Mouse (Mus musculus) hindbrain, postnatal 0 days (tissue): ENCODE results near the gene Foxp1. TPM values are rescaled to one million over a fixed set of nuclear protein-coding genes. Genes with fewer than 3 reads are reported as not detected.

Experiments used
- ATAC-seq: fragments of 200-750 bp; cut with Nextera tagmentation; 2 replicates; pipeline ENCODE4 v1.8.0; 2017; ENCODE audit warnings: mild to moderate bottlenecking, moderate TSS enrichment, moderate library complexity
- DNase-seq: peaks from one replicate; pipeline ENCODE4 v3.0.0-alpha.2; 2015; ENCODE audit warnings: low spot score
- H3K27ac ChIP-seq: fragments of 300-500 bp; sonication (generic); 2 replicates; pipeline ENCODE4 v1.5.1; 2014; ENCODE audit warnings: mild to moderate bottlenecking
- H3K27me3 ChIP-seq: fragments of 300-500 bp; sonication (generic); 2 replicates; pipeline ENCODE4 v1.6.1; 2014; ENCODE audit warnings: low read length, mixed read lengths; ENCODE audit not compliant: insufficient read depth
- H3K36me3 ChIP-seq: fragments of 300-500 bp; sonication (generic); 2 replicates; pipeline ENCODE4 v1.6.1; 2014; ENCODE audit warnings: low read length, mixed read lengths; ENCODE audit not compliant: insufficient read depth
- H3K4me1 ChIP-seq: fragments of 300-500 bp; sonication (generic); 2 replicates; pipeline ENCODE4 v1.6.1; 2014; ENCODE audit warnings: antibody characterized with exemption, low read length, mixed read lengths; ENCODE audit not compliant: insufficient read depth
- H3K4me2 ChIP-seq: fragments of 300-500 bp; sonication (generic); 2 replicates; pipeline ENCODE4 v1.6.1; 2014; ENCODE audit warnings: low read depth, mild to moderate bottlenecking, low read length, moderate library complexity, mixed read lengths
- H3K4me3 ChIP-seq: fragments of 300-500 bp; sonication (generic); 2 replicates; pipeline ENCODE4 v1.5.1; 2014; ENCODE audit warnings: low read length
- H3K9ac ChIP-seq: fragments of 300-500 bp; sonication (generic); replicated peaks from 2 replicates; pipeline ENCODE4 v1.6.1; 2014; ENCODE audit warnings: mild to moderate bottlenecking, low read length, moderate library complexity, mixed read lengths
- H3K9me3 ChIP-seq: fragments of 300-500 bp; sonication (generic); 2 replicates; pipeline ENCODE4 v1.6.1; 2016; ENCODE audit warnings: low read length, mixed read lengths
- CTCF ChIP-seq: IDR thresholded peaks from 2 replicates; pipeline ENCODE4 v1.5.1; 2016; ENCODE audit warnings: antibody characterized with exemption, control low read depth, low read depth
- WGBS: fragments of 180-500 bp; shearing (Covaris S2); extraction: QIAGEN DNeasy Blood & Tissue Kit; methylation state at CpG from one replicate; pipeline ENCODE4 v1.1.7; 2014; 5-methylcytosine and 5-hydroxymethylcytosine counted together
- polyA plus RNA-seq: library from polyadenylated mRNA; unstranded; fragments of >200 nt; fragmentation: Nextera tagmentation; extraction: Ambion mirVana; gene quantifications from 2 replicates; pipeline ENCODE4 v1.2.1, GENCODE M21; 2015
- total RNA-seq: library from RNA; depleted of rRNA; stranded (reverse); fragments of >200 nt; gene quantifications from 2 replicates; pipeline ENCODE4 v1.2.3, GENCODE M21; 2014

The Foxp1 gene
- total and polyA plus RNA-seq, 2 experiments from 2014 or later, result 53.6 to 54.8 TPM

- Histone ChIP-seq H3K4me1 (no peaks in the 10 kb centered on the region), H3K9ac (no peak overlapping the region), H3K4me3 (no peak overlapping the region), H3K36me3 (no peaks in the 10 kb centered on the region), H3K4me2 (no peak overlapping the region), H3K27me3 (no peaks in the 10 kb centered on the region), H3K9me3 (no peaks in the 10 kb centered on the region), H3K27ac (no peak overlapping the region)
- no peak for ATAC-seq
- WGBS, result 96% methylated on average over 2 of the region's 2 CpGs
- TF ChIP-seq CTCF, result no peak
- DNase-seq, result no peak
Measured at GRCm38 (mm10) chr6:99053998-99054397, 468.5 kb downstream of the Foxp1 start.

GRCm38 (mm10) chr6:99053111-99053510 is 469.4 kb downstream of the Foxp1 start:
- WGBS, result 90% methylated on average over 7 of the region's 7 CpGs
- Histone ChIP-seq H3K9me3 (no peaks in the 10 kb centered on the region), H3K27me3 (no peaks in the 10 kb centered on the region), H3K36me3 (no peaks in the 10 kb centered on the region), H3K4me1 (no peaks in the 10 kb centered on the region), H3K27ac (no peak overlapping the region), H3K4me3 (no peak overlapping the region), H3K4me2 (no peak overlapping the region), H3K9ac (no peak overlapping the region)
- TF ChIP-seq CTCF, result no peak
- DNase-seq, result no peak
- no peak for ATAC-seq

GRCm38 (mm10) chr6:99051724-99052123 is 470.8 kb downstream of the Foxp1 start:
- H3K9me3 ChIP-seq, result no peaks in the 10 kb centered on the region
- no peak for DNase-seq
- no peak overlapping the region for H3K9ac ChIP-seq

GRCm38 (mm10) chr6:99050288-99051006 is 472.1 kb downstream of the Foxp1 start:
- DNase-seq, result no peak
- no peak for ATAC-seq
- WGBS, result 83% methylated on average over 3 of the region's 3 CpGs
- TF ChIP-seq CTCF, result no peak
- H3K4me1 ChIP-seq, result no peaks in the 10 kb centered on the region
- no peak overlapping the region for H3K4me3 ChIP-seq
- no peaks in the 10 kb centered on the region for H3K27me3 ChIP-seq
- no peak overlapping the region for H3K9ac ChIP-seq
- no peaks in the 10 kb centered on the region for H3K9me3 ChIP-seq
- no peak overlapping the region for H3K4me2 ChIP-seq
- H3K27ac ChIP-seq, result no peak overlapping the region
- no peaks in the 10 kb centered on the region for H3K36me3 ChIP-seq

More at GRCm38 (mm10) chr6:99051724-99052123, 470.8 kb downstream of the Foxp1 start:
- Histone ChIP-seq H3K4me2 (no peak overlapping the region), H3K27ac (no peak overlapping the region), H3K4me3 (no peak overlapping the region), H3K4me1 (no peaks in the 10 kb centered on the region), H3K27me3 (no peaks in the 10 kb centered on the region), H3K36me3 (no peaks in the 10 kb centered on the region)
- ATAC-seq, result no peak
- no peak for TF ChIP-seq CTCF

- ATAC-seq, result no peak
- no peak overlapping the region for H3K4me2 ChIP-seq
- DNase-seq, result no peak
- WGBS, result 77% methylated on average over 5 of the region's 5 CpGs
- H3K36me3 ChIP-seq, result no peaks in the 10 kb centered on the region
- no peak overlapping the region for H3K4me3 ChIP-seq
- H3K4me1 ChIP-seq, result no peaks in the 10 kb centered on the region
- no peaks in the 10 kb centered on the region for H3K9me3 ChIP-seq
- H3K9ac ChIP-seq, result no peak overlapping the region
- no peak overlapping the region for H3K27ac ChIP-seq
- no peak for TF ChIP-seq CTCF
- H3K27me3 ChIP-seq, result no peaks in the 10 kb centered on the region
Measured at GRCm38 (mm10) chr6:99047322-99047721, 475.2 kb downstream of the Foxp1 start.

GRCm38 (mm10) chr6:99045845-99046788 is 476.4 kb downstream of the Foxp1 start:
- H3K36me3 ChIP-seq, result no peaks in the 10 kb centered on the region
- 92% methylated on average over 5 of the region's 5 CpGs for WGBS
- no peaks in the 10 kb centered on the region for H3K4me1 ChIP-seq
- no peak overlapping the region for H3K4me3 ChIP-seq
- no peak overlapping the region for H3K9ac ChIP-seq
- no peak overlapping the region for H3K27ac ChIP-seq
- no peaks in the 10 kb centered on the region for H3K27me3 ChIP-seq
- DNase-seq (no peak), ATAC-seq (no peak)
- H3K4me2 ChIP-seq, result no peak overlapping the region
- no peak for TF ChIP-seq CTCF
- H3K9me3 ChIP-seq, result no peaks in the 10 kb centered on the region
